Mouse (Mus musculus) layer of hippocampus, adult 11-12 months (tissue): ENCODE measurements around the gene Ttll5.

Experiments
- DNase-seq: peaks from one replicate; pipeline ENCODE4 v3.0.0; 2022; ENCODE audit warnings: low spot score

Ttll5 gene

DNA sequence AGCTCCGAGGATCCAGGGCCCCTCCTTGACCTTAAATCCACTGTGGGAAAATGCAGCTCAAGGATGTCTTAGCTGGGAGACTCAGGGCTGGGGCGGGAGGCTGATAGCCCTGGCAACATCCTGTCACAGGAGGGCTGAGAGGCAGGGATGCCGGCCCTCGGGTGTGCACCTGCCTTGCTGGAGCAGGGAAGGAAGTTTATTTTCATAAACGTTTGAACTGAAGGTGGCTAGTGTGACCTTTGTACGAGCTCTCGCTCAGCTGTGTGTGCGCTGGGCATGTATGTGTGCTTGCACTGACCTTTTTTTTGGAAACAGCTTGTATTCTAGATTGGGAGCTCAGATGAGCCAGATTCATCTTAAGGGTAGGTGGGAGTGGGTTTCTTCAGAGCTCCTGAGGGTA lies 279.4 kb downstream of the Ttll5 start:
- no peak for DNase-seq

GRCm38 (mm10) chr12:86104297-86104696 lies 279.8 kb downstream of the Ttll5 start:
- DNase-seq, result no peak

GRCm38 (mm10) chr12:86105546-86105945 lies 281.1 kb downstream of the Ttll5 start:
- DNase-seq, result no peak

GRCm38 (mm10) chr12:86106086-86106485 lies 281.6 kb downstream of the Ttll5 start:
- no peak for DNase-seq

DNA sequence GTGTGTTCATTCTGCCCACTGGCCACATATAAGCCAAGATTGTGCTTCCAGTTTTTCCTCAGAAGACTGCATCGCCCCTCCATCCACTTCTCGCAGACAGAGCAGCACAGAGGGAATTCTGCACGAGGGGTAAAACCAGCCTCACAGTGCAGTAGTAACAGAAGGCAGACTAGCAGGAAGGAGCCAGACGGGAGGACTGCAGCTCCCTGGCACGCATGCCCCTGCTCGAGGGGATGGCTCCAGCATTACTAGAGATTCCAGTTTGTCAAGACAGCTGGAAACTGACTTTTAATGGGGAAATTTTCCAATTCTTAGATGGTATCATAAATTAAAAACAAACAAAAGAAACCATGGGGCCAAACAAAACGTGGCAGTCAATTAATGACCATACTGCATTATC lies 283.2 kb downstream of the Ttll5 start:
- no peak for DNase-seq

GRCm38 (mm10) chr12:86109531-86109930 lies 285.1 kb downstream of the Ttll5 start:
- no peak for DNase-seq

GRCm38 (mm10) chr12:86110637-86111036 lies 286.2 kb downstream of the Ttll5 start:
- no peak for DNase-seq
